Mouse (Mus musculus) hindbrain, embryonic 15.5 days (tissue): ENCODE measurements around the gene Ccdc180. TPM values are rescaled to one million over a fixed set of nuclear protein-coding genes. Genes with fewer than 3 reads are reported as not detected.

Experiments
- ATAC-seq: fragments of 200-750 bp; cut with Nextera tagmentation; 2 replicates; pipeline ENCODE4 v1.8.0; 2017; ENCODE audit warnings: low read depth, moderate number of reproducible peaks, moderate TSS enrichment; ENCODE audit not compliant: low FRiP score
- H3K27ac ChIP-seq: fragments of 300-500 bp; sonication (generic); replicated peaks from 2 replicates; pipeline ENCODE4 v1.5.1; 2015; ENCODE audit warnings: mild to moderate bottlenecking, inconsistent platforms
- H3K27me3 ChIP-seq: fragments of 300-500 bp; sonication (generic); 2 replicates; pipeline ENCODE4 v1.6.1; 2015; ENCODE audit warnings: control low read depth, inconsistent platforms
- H3K36me3 ChIP-seq: fragments of 300-500 bp; sonication (generic); 2 replicates; pipeline ENCODE4 v1.6.1; 2015; ENCODE audit warnings: control low read depth, inconsistent platforms
- H3K4me1 ChIP-seq: fragments of 300-500 bp; sonication (generic); replicated peaks from 2 replicates; pipeline ENCODE4 v1.6.1; 2015; ENCODE audit warnings: control low read depth, inconsistent platforms
- H3K4me2 ChIP-seq: fragments of 300-500 bp; sonication (generic); 2 replicates; pipeline ENCODE4 v1.6.1; 2015; ENCODE audit warnings: moderate library complexity, mild to moderate bottlenecking, inconsistent platforms
- H3K4me3 ChIP-seq: fragments of 300-500 bp; sonication (generic); 2 replicates; pipeline ENCODE4 v1.5.1; 2015; ENCODE audit warnings: mild to moderate bottlenecking, inconsistent platforms
- H3K9ac ChIP-seq: fragments of 300-500 bp; sonication (generic); 2 replicates; pipeline ENCODE4 v1.6.1; 2015; ENCODE audit warnings: inconsistent platforms
- H3K9me3 ChIP-seq: fragments of 300-500 bp; sonication (generic); 2 replicates; pipeline ENCODE4 v1.6.1; 2016; ENCODE audit warnings: control low read depth, inconsistent platforms
- WGBS: fragments of 180-500 bp; shearing (Covaris S2); methylation state at CpG from one replicate; pipeline ENCODE4 v1.1.7; 2015; 5-methylcytosine and 5-hydroxymethylcytosine counted together
- polyA plus RNA-seq: library from polyadenylated mRNA; unstranded; fragments of >200 nt; fragmentation: Nextera tagmentation; extraction: Ambion mirVana; gene quantifications from 2 replicates; pipeline ENCODE4 v1.2.1, GENCODE M21; 2015

Ccdc180 gene
- polyA plus RNA-seq = 0.34 and 0.49 TPM in 2 replicates

DNA sequence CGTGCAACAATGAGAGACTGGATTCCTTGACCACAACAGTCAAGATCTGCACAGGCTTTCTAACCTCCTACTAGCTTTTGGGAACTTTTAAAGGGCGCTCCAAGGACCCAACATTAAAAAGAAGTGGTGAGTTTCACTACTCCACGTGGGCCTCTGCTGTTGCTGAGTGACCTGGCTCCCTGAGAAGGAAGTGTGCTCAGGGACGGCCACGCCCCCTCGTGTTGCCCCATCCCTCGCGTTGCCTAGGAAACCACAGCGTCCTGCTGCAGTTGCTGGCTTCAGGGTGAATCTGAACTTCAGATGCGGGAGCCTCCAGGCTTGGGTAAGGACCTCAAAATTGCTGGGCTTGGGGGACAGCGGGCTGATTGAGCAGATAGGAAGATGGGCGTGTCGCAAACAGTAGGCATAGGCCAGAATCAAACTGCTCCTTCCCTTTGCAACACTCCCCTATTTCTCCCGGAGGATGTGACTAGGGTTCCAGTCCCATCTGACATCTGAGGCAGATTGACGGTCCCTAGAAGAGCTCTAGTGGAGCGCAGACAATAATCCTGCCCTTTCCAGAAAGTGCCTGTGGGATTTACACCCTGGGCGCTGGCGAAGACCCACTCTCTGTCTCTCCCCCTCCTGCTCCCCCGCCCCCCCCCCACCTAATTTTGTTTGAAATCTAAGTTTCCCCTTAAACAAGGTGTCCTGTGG lies at the start of gene Ccdc180:
Ccdc180 (plus strand) TSS at position 238 of the 696 bp plus-strand sequence.
- H3K9ac ChIP-seq = no peak within 1 kb of the TSS
- WGBS = 12% methylated on average over 19 of the region's 19 CpGs
- H3K4me3 ChIP-seq = 0 out of 2 replicates have a peak within 1 kb of the TSS, but pooled peaks have one; percentile 12

GRCm38 (mm10) chr4:45844355-45844754 lies 45.7 kb upstream of the Ccdc180 start:
- WGBS = 49% methylated on average over 14 of the region's 14 CpGs
- H3K27me3 ChIP-seq = no peaks in the 10 kb centered on the region
- ATAC-seq = no peak
- no peaks in the 10 kb centered on the region for H3K36me3 ChIP-seq
- no peak overlapping the region for H3K4me2 ChIP-seq
- no peak overlapping the region for H3K27ac ChIP-seq
- H3K4me3 ChIP-seq = no peak overlapping the region
- H3K4me1 ChIP-seq = no peaks in the 10 kb centered on the region
- no peak overlapping the region for H3K9ac ChIP-seq
- H3K9me3 ChIP-seq = no peaks in the 10 kb centered on the region

More for the DNA sequence above, at the start of gene Ccdc180:
- Histone ChIP-seq H3K9me3 (no peaks in the 10 kb centered on the region), H3K27ac (no peak within 1 kb of the TSS), H3K36me3 (no peaks in the 10 kb centered on the region), H3K4me2 (peak within 1 kb of the TSS; percentile 43), H3K27me3 (no peaks in the 10 kb centered on the region), H3K4me1 (peaks cover 8% of the 10 kb centered on the region)
- ATAC-seq = peak; percentile 42; the same call in 1 of the 2 replicates

- no peak overlapping the region for H3K4me2 ChIP-seq
- no peak for ATAC-seq
- H3K27ac ChIP-seq = no peak overlapping the region
- no peak overlapping the region for H3K4me3 ChIP-seq
- WGBS = 93% methylated on average over 2 of the region's 2 CpGs
- H3K9ac ChIP-seq = no peak overlapping the region
- no peaks in the 10 kb centered on the region for H3K9me3 ChIP-seq
- H3K36me3 ChIP-seq = no peaks in the 10 kb centered on the region
- no peaks in the 10 kb centered on the region for H3K27me3 ChIP-seq
- no peaks in the 10 kb centered on the region for H3K4me1 ChIP-seq
These were observed 43.8 kb upstream of the Ccdc180 start for GRCm38 (mm10) chr4:45846263-45846662.

GRCm38 (mm10) chr4:45848109-45848824 lies 41.8 kb upstream of the Ccdc180 start, which contains the start of gene Stra6l:
Gene Stra6l, plus strand, starts transcription at chr4:45848664.
- WGBS = 59% methylated on average over 10 of the region's 10 CpGs
- 0 out of 2 replicates have a peak, but pooled peaks cover 5% of the 10 kb centered on the region for H3K27me3 ChIP-seq
- H3K27ac ChIP-seq = no peak within 1 kb of the TSS

GRCm38 (mm10) chr4:45848825-45849156 lies 41.3 kb upstream of the Ccdc180 start:
- Histone ChIP-seq H3K4me3 (no peak overlapping the region), H3K27me3 (0 out of 2 replicates have a peak, but pooled peaks cover 5% of the 10 kb centered on the region), H3K9ac (no peak overlapping the region), H3K27ac (no peak overlapping the region), H3K36me3 (no peaks in the 10 kb centered on the region), H3K4me2 (no peak overlapping the region), H3K9me3 (no peaks in the 10 kb centered on the region), H3K4me1 (no peaks in the 10 kb centered on the region)
- WGBS = 30% methylated on average over 10 of the region's 10 CpGs
- no peak for ATAC-seq

More at GRCm38 (mm10) chr4:45848109-45848824, 41.8 kb upstream of the Ccdc180 start, which contains the start of gene Stra6l:
- H3K9me3 ChIP-seq = no peaks in the 10 kb centered on the region
- H3K4me2 ChIP-seq = no peak within 1 kb of the TSS
- H3K36me3 ChIP-seq = no peaks in the 10 kb centered on the region
- no peak within 1 kb of the TSS for H3K4me3 ChIP-seq
- ATAC-seq = no peak
- H3K9ac ChIP-seq = no peak within 1 kb of the TSS
- no peaks in the 10 kb centered on the region for H3K4me1 ChIP-seq

DNA sequence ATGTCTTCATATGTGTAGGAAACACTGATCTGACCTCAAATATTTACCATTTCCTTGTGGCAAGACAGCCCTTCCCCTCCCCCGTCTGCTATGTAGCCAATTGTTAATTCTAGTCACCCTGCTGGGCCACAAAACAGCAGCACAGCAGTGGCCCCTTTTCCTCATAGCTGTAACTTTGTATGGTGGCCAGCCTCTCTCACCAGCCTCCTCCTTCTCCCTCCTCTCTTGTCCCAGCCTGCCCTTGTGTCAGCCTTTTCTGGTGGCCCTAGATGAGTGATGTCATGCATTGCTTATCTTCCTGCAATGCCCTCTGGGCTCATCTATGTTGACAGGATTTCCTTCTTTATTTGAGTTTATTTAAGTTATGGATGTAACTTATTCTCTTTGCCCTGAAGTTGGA lies 40.7 kb upstream of the Ccdc180 start:
- Histone ChIP-seq H3K9ac (no peak overlapping the region), H3K27ac (no peak overlapping the region), H3K4me2 (no peak overlapping the region), H3K9me3 (no peaks in the 10 kb centered on the region), H3K36me3 (no peaks in the 10 kb centered on the region), H3K27me3 (0 out of 2 replicates have a peak, but pooled peaks cover 5% of the 10 kb centered on the region), H3K4me1 (no peaks in the 10 kb centered on the region), H3K4me3 (no peak overlapping the region)
- WGBS = 35% methylated on average over 1 of the region's 1 CpGs
- ATAC-seq = no peak

- Histone ChIP-seq H3K4me3 (no peak overlapping the region), H3K4me2 (no peak overlapping the region), H3K27me3 (peaks cover 9% of the 10 kb centered on the region; the same call in 1 of the 2 replicates), H3K9ac (no peak overlapping the region), H3K4me1 (no peaks in the 10 kb centered on the region), H3K36me3 (no peaks in the 10 kb centered on the region), H3K9me3 (no peaks in the 10 kb centered on the region), H3K27ac (no peak overlapping the region)
- WGBS = 16% methylated on average over 3 of the region's 3 CpGs
- ATAC-seq = peak; percentile 80
These were observed 38.5 kb upstream of the Ccdc180 start for GRCm38 (mm10) chr4:45851640-45852051.

DNA sequence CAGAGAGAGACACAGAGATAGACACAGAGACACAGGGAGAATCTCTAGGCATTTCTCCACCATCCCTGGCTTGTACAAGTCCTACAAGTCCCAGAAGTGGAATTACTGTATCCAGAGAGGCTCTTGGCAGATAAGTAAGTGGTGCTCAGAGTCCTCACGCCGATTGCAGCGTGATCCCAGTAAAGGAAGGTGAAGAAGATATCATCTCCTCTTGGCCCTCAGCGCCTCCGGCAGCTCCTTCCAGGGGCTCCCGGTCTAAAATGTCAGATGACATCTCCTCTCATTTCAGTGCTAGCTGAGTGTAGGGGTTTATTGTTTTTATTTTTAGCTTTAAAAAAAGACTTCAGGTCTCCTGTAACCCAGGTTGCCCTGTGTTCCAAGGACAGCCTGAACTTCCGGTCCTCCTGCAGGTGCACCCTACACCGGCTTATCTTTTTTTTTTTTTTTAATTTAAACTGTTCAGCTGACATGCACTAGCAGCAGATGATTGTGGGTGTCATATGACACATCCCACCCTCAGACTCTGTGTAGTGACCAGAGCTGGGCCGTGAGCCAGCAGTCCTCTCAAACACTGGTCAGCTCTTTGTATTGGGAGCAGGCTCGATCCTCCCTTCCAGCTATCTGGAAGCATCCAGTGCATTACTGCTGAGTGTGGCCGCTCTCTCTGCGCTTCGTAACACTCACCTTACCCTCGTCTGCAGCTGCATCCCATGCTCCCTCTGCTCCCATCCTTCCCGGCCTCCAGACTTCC lies 36.4 kb upstream of the Ccdc180 start:
- ATAC-seq = no peak
- H3K27me3 ChIP-seq = peaks cover 9% of the 10 kb centered on the region; the same call in 1 of the 2 replicates
- H3K36me3 ChIP-seq = no peaks in the 10 kb centered on the region
- no peak overlapping the region for H3K9ac ChIP-seq
- H3K4me2 ChIP-seq = no peak overlapping the region
- no peak overlapping the region for H3K27ac ChIP-seq
- no peak overlapping the region for H3K4me3 ChIP-seq
- WGBS = 81% methylated on average over 15 of the region's 15 CpGs
- H3K4me1 ChIP-seq = no peaks in the 10 kb centered on the region
- H3K9me3 ChIP-seq = no peaks in the 10 kb centered on the region

- peak; percentile 71; the same call in 1 of the 2 replicates for ATAC-seq
- peaks cover 9% of the 10 kb centered on the region; the same call in 1 of the 2 replicates for H3K27me3 ChIP-seq
- H3K36me3 ChIP-seq = no peaks in the 10 kb centered on the region
These were observed 34.2 kb upstream of the Ccdc180 start for GRCm38 (mm10) chr4:45855803-45856424.

GRCm38 (mm10) chr4:45861160-45861559 lies 28.9 kb upstream of the Ccdc180 start:
- Histone ChIP-seq H3K9me3 (no peaks in the 10 kb centered on the region), H3K27me3 (peaks cover 2% of the 10 kb centered on the region; the same call in 1 of the 2 replicates), H3K36me3 (no peaks in the 10 kb centered on the region), H3K27ac (no peak overlapping the region), H3K4me2 (no peak overlapping the region), H3K4me3 (no peak overlapping the region), H3K9ac (no peak overlapping the region), H3K4me1 (no peaks in the 10 kb centered on the region)
- 57% methylated on average over 5 of the region's 5 CpGs for WGBS
- no peak for ATAC-seq

More at GRCm38 (mm10) chr4:45855803-45856424, 34.2 kb upstream of the Ccdc180 start:
- Histone ChIP-seq H3K9me3 (no peaks in the 10 kb centered on the region), H3K4me2 (no peak overlapping the region), H3K27ac (no peak overlapping the region), H3K9ac (no peak overlapping the region), H3K4me3 (no peak overlapping the region), H3K4me1 (no peaks in the 10 kb centered on the region)
- 48% methylated on average over 19 of the region's 19 CpGs for WGBS

DNA sequence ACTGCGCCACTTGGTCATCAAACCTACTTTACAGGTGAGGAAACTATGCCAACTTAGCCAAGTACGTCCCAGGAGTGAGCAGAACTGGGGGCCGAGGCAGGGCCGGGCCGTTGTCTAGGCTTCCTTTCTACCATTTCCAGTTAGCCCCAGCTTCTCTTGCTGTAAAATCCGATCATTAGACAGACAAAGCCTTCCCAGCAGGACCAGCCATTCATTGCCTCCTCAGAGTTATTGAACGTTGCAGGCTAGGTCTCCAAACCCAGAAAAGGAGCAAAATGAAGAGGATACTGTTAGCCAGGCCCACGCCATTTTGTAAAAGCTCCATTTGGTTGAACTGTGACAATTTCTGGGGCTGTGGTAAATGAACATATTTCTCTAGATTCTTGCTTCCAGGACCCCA lies 22.7 kb upstream of the Ccdc180 start:
- no peak overlapping the region for H3K9ac ChIP-seq
- ATAC-seq = no peak
- H3K27ac ChIP-seq = no peak overlapping the region
- H3K4me2 ChIP-seq = no peak overlapping the region
- H3K4me1 ChIP-seq = no peaks in the 10 kb centered on the region
- 0 out of 2 replicates have a peak, but pooled peaks cover 3% of the 10 kb centered on the region for H3K27me3 ChIP-seq
- no peaks in the 10 kb centered on the region for H3K36me3 ChIP-seq
- H3K4me3 ChIP-seq = no peak overlapping the region
- no peaks in the 10 kb centered on the region for H3K9me3 ChIP-seq
- 49% methylated on average over 8 of the region's 8 CpGs for WGBS
